In genomic region chr13:9763828-9764645, GRCm38 (mm10) we compare ENCODE assay signal across 7 mouse cellular contexts. TPM values are rescaled to one million over a fixed set of nuclear protein-coding genes. Genes with fewer than 3 reads are reported as not detected.
DNase-seq lines count a peak whose midpoint lies in the region; ATAC-seq and TF ChIP-seq lines count a peak whose summit lies in the region.

No protein-coding gene starts in this region.

- H3K9ac ChIP-seq in intestine, embryonic 14.5 days (ENCODE audit: low read length): peak overlapping the region; percentile 99
- peak overlapping the region; percentile 100 for H3K9ac ChIP-seq in midbrain, embryonic 11.5 days (ENCODE audit: low read length)

- no peak for TF ChIP-seq CTCF in cortical plate, adult 2 months (IDR thresholded peaks at IDR 0.05; ENCODE audit: extremely low read depth, insufficient read depth, low read length)
- TF ChIP-seq CTCF in small intestine, adult 2 months (IDR thresholded peaks at IDR 0.05; ENCODE audit: extremely low read depth, insufficient read length, insufficient replicate concordance, low read depth, low read length): no peak

- peak; percentile 81 for ATAC-seq in intestine, embryonic 14.5 days (replicated peaks; ENCODE audit: low FRiP score, low TSS enrichment, low read depth)
- ATAC-seq in midbrain, embryonic 11.5 days (ENCODE audit: low FRiP score): peak; percentile 73

- H3K9me3 ChIP-seq in intestine, embryonic 14.5 days (ENCODE audit: control insufficient read depth, low read length): no peaks in the 10 kb centered on the region
- H3K9me3 ChIP-seq in limb, embryonic 10.5 days (replicated peaks): no peaks in the 10 kb centered on the region
- no peaks in the 10 kb centered on the region for H3K9me3 ChIP-seq in midbrain, embryonic 11.5 days (ENCODE audit: control insufficient read depth, low read length)

- DNase-seq in adrenal gland, adult (ENCODE audit: inconsistent age in 2 of 2, low spot score in 1 of 2): peak; percentile 80 to 92
- peak; percentile 77 for DNase-seq in gastrocnemius, postnatal 14 days
- DNase-seq in intestine, embryonic 14.5 days (ENCODE audit: low spot score): peak; percentile 88
- DNase-seq in limb, embryonic 10.5 days (ENCODE audit: low spot score): peak; percentile 76
- peak; percentile 98 for DNase-seq in midbrain, embryonic 11.5 days (ENCODE audit: low spot score, missing footprints)

- H3K27ac ChIP-seq in cortical plate, adult 2 months (ENCODE audit: insufficient read depth, low read length): peak overlapping the region; percentile 98
- H3K27ac ChIP-seq in intestine, embryonic 14.5 days (ENCODE audit: low read depth): peak overlapping the region; percentile 99
- peak overlapping the region; percentile 100 for H3K27ac ChIP-seq in limb, embryonic 10.5 days
- H3K27ac ChIP-seq in midbrain, embryonic 11.5 days (ENCODE audit: low read depth, low read length): peak overlapping the region; percentile 99
- H3K27ac ChIP-seq in small intestine, adult 2 months (ENCODE audit: insufficient read depth, low read depth, low read length): peak overlapping the region; percentile 88

- TF ChIP-seq POLR2A in cortical plate, adult 2 months (IDR thresholded peaks at IDR 0.05; ENCODE audit: extremely low read depth, insufficient read depth, low read length): no peak
- TF ChIP-seq POLR2A in small intestine, adult 2 months (IDR thresholded peaks at IDR 0.05; ENCODE audit: low read depth, low read length): 0 out of 2 replicates have a peak, but pooled peaks have one; percentile 43

- peaks cover 6% of the 10 kb centered on the region; the same call in 1 of the 2 replicates for H3K4me1 ChIP-seq in cortical plate, adult 2 months (ENCODE audit: control insufficient read depth, insufficient read depth, low read length)
- H3K4me1 ChIP-seq in intestine, embryonic 14.5 days (replicated peaks; ENCODE audit: control insufficient read depth, insufficient read depth, low read length): peaks cover 35% of the 10 kb centered on the region
- H3K4me1 ChIP-seq in limb, embryonic 10.5 days: peaks cover 45% of the 10 kb centered on the region
- peaks cover 35% of the 10 kb centered on the region for H3K4me1 ChIP-seq in midbrain, embryonic 11.5 days (ENCODE audit: control insufficient read depth, insufficient read depth, low read length)
- peaks cover 10% of the 10 kb centered on the region; the same call in 1 of the 2 replicates for H3K4me1 ChIP-seq in small intestine, adult 2 months (ENCODE audit: control insufficient read depth, insufficient read depth, insufficient read length, low read length)

- intact Hi-C loops in gastrocnemius, postnatal 14 days (cut with DNase I; ENCODE audit: low total_unique reads): no loop called here

- no peaks in the 10 kb centered on the region for H3K36me3 ChIP-seq in intestine, embryonic 14.5 days (ENCODE audit: control insufficient read depth, insufficient read depth, low read length)
- H3K36me3 ChIP-seq in limb, embryonic 10.5 days: no peaks in the 10 kb centered on the region
- no peaks in the 10 kb centered on the region for H3K36me3 ChIP-seq in midbrain, embryonic 11.5 days (ENCODE audit: control insufficient read depth, insufficient read depth, low read length)
- no peaks in the 10 kb centered on the region for H3K36me3 ChIP-seq in small intestine, adult 2 months (ENCODE audit: control insufficient read depth, insufficient read depth, low read length)

- no peaks in the 10 kb centered on the region for H3K27me3 ChIP-seq in intestine, embryonic 14.5 days (replicated peaks; ENCODE audit: control insufficient read depth, insufficient read depth, low read length)
- no peaks in the 10 kb centered on the region for H3K27me3 ChIP-seq in limb, embryonic 10.5 days (ENCODE audit: low read depth, poor library complexity, severe bottlenecking)
- no peaks in the 10 kb centered on the region for H3K27me3 ChIP-seq in midbrain, embryonic 11.5 days (ENCODE audit: control insufficient read depth, insufficient read depth, low read length)
- no peaks in the 10 kb centered on the region; the same call in 1 of the 2 replicates for H3K27me3 ChIP-seq in small intestine, adult 2 months (ENCODE audit: control insufficient read depth, insufficient read depth, low read length)

- WGBS in intestine, embryonic 14.5 days: under 1% methylated on average over 92 of the region's 111 CpGs
- WGBS in limb, embryonic 10.5 days: under 1% methylated on average over 80 of the region's 111 CpGs
- WGBS in midbrain, embryonic 11.5 days: under 1% methylated on average over 63 of the region's 111 CpGs
- 1% methylated on average over 85 of the region's 111 CpGs for WGBS in small intestine, adult 2 months

- H3K4me3 ChIP-seq in cortical plate, adult 2 months (ENCODE audit: insufficient read depth, low read length): peak overlapping the region; percentile 78
- H3K4me3 ChIP-seq in intestine, embryonic 14.5 days (ENCODE audit: low read depth, low read length): peak overlapping the region; percentile 91
- peak overlapping the region; percentile 94 for H3K4me3 ChIP-seq in limb, embryonic 10.5 days
- peak overlapping the region; percentile 97 for H3K4me3 ChIP-seq in midbrain, embryonic 11.5 days (ENCODE audit: low read depth, low read length)
- H3K4me3 ChIP-seq in small intestine, adult 2 months (ENCODE audit: low read depth, low read length): peak overlapping the region; percentile 97

- H3K4me2 ChIP-seq in intestine, embryonic 14.5 days (ENCODE audit: low read length): peak overlapping the region; percentile 84
- peak overlapping the region; percentile 75 for H3K4me2 ChIP-seq in midbrain, embryonic 11.5 days

RNA-seq across cellular contexts. Expression of gene Zmynd11, which starts 1.1 kb away (rescaled TPM):
- polyA plus RNA-seq in cortical plate, adult 2 months (2012; rRNA removed): 209 and 257 TPM in 2 replicates
- 10 to 100 TPM; 61.3 to 67.9 TPM for total RNA-seq in gastrocnemius, postnatal 14 days (2021)
- 117 and 123 TPM in 2 replicates for polyA plus RNA-seq in intestine, embryonic 14.5 days (2014; fragmentation: Nextera tagmentation; extraction: Ambion mirVana)
- polyA plus RNA-seq in limb, embryonic 10.5 days (2016; fragmentation: Nextera tagmentation; extraction: Ambion mirVana): 74.5 and 86.3 TPM in 2 replicates
- 153 TPM in 2 replicates for polyA plus RNA-seq in midbrain, embryonic 11.5 days (2014; fragmentation: Nextera tagmentation; extraction: Ambion mirVana)
- polyA plus RNA-seq in small intestine, adult 2 months (2012; rRNA removed): 7.2 and 12.8 TPM in 2 replicates

Comparison
In these comparisons a context has a peak if more than half of its experiments do, and no peak if none do; other contexts are left out.
1. Peak in every context shown above with its lines: DNase-seq, ATAC-seq, H3K4me3 ChIP-seq and H3K27ac ChIP-seq.